Mouse (Mus musculus) testis, postnatal 10 days (tissue): ENCODE data around the gene Zc2hc1c.

Source experiments
- DNase-seq: peaks from one replicate; pipeline ENCODE4 v3.0.0; 2021; ENCODE audit warnings: low spot score

The Zc2hc1c gene

DNA sequence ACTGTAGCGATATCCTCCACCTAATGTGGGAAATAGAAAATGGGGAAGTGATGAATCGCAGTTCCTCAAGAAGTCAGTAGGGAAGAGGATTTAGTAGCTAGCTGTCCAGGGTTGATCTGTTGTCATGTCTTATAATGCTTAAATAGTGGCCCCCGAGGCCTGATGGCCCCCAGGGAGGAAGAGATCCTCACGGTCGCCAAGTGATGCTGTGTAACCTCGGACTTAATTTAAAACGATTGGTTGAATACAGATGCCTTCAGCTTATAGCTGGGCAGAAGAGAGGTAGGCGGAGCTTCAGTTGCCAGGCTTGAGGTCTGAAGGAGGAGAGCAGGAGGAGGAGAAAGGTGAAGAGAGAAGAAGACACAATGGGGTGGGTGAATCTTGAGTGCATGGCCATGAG is 4.1 kb upstream of the Zc2hc1c start:
- no peak for DNase-seq

DNA sequence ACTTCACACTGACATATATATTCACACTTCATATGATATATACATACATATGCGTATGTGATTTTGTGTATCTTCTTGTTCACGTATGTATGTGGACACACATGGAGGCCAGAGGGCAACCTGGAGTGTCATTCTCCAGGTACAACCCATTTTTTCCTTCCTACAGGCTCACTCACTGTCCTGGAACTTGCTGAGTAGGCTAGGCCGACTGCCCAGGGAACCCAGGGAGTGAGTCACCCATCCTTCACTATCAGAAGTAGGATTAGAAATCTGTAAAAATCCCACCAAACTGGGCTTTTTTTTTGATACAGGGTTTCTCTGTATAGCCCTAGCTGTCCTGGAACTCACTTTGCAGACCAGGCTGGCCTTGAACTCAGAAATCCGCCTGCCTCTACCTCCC is 3.4 kb upstream of the Zc2hc1c start:
- DNase-seq, result no peak

DNA sequence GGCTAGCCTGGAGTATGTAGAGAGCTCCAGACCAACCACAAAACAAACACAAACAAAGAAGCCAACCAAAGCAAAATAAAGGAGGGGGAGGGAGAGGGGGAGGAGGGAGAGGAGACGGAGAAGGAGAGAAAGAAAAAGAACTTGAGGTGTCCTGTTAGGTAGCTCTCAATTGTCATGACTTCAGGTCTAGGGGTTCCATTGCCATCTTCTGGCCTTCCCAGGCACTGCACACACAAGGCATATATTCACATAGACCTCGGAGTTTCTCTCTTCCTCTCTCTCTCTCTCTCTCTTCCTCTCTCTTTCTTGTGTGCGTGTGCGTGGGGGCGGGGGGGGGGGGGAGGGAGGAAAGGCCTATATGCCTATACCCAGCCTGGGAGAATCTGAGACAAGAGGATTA is 1.4 kb upstream of the Zc2hc1c start:
- no peak for DNase-seq

DNA sequence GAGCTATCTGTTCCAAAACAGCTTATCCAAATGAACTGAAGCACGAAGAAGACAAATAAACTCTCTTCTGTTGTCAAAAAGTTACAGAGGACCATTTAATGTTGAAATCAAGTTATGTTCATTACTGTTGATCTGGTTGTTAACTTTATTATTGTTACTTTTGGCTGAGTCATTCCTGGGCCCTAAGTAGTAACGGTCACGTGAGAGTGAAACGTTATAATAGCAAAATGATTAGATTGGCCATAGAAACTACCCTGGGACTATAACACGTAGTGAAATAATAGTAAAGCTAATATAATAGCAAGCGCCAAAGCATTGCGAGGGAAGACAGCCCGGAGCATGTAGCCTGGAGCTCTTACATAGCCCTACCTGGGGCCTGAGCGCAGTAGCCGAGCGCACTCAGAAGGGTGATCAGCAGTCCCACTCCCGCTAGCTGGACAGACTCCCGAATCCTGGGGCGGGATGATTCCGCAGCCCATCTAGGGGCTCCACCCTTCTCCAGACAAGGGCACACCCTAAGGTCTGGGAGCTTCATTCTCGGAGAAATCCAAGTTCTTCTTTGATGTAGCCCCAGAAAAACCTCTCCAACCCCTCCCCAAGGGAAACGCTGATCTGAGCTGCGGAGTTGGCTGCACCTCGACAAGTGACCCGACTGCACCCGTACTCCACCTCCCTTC is 444 bp upstream of the Zc2hc1c start, which contains the start of gene Acyp1:
TSS of gene Acyp1 (minus strand) at position 630 of the 677 bp plus-strand sequence.
- peak; percentile 71 for DNase-seq

DNA sequence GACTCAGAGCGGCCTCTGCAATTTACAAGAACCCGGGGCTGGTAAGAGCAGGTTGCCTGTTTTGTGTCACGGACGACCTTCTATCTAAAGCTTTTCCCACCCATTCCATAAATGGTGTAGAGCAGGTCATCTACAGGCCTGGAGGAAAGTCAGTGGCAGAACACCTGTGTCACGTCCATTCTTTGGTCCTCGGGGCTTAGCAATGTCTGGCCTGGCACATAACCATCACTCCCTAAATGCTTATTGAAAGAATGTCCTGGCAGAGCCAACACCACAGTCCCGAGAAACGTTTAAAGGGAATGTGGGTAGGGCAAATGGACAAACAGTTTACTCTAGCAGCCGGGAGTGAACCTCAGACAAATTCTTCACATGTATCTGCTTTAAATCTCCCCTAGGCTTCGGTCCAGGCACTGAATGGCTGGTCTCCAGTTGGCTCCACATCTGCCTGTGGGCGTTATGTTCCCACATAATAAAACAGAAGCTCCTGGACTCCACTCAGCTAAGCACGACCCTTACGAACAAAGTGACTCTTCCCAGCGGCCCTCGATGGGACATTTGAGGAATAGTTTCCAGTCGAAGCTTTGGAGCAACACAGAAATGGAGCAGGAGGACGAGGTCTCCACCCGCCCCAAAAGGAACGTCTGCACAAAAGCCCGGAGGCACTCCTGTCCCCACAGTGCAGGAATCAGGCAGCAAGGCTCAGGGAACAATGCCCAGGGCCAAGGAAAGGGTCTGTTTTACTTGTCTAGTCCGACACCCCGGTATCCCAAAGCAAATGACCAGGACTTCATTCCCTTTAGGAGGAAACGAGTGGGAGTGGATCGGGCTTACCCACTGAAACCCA is 988 bp downstream of the Zc2hc1c start:
- DNase-seq, result peak; percentile 69

DNA sequence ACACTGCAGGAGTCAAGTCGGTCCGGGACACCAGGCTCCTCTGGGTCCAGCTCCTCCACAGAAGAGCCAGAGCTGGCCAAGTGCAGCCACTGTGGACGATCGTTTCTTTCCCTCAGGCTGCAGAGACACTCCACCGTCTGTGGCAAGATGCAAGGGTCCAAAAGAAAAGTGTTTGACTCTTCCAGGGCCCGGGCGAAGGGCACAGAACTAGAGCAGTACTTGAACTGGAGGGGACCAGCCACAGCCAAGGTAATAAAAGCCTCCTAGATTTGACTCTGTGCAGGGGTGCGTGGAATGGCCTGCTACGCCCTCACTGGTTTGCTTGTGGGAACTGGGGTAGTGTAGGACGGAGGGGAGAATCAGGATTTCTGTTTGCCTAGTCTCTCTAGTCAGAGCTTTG is 2.2 kb downstream of the Zc2hc1c start:
- DNase-seq, result no peak

DNA sequence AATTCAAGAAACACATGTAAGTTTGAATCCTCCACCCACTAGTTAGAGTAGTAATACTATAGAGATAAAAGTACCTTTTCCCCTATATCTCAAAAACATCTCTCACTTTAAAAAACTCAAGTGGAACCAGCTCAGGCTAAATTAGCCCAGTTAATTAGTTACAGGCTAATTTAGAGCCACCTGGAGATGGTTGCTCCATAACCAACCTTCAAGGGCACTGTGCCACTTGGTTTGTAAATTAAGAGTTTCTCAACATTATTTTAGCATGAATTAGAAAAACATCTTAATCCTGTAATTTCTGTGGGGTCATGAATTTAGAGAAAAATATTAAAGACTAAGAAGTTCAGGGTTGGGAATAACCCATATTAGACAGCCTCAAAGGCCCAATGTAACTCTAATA is 3.1 kb downstream of the Zc2hc1c start:
- DNase-seq, result no peak

DNA sequence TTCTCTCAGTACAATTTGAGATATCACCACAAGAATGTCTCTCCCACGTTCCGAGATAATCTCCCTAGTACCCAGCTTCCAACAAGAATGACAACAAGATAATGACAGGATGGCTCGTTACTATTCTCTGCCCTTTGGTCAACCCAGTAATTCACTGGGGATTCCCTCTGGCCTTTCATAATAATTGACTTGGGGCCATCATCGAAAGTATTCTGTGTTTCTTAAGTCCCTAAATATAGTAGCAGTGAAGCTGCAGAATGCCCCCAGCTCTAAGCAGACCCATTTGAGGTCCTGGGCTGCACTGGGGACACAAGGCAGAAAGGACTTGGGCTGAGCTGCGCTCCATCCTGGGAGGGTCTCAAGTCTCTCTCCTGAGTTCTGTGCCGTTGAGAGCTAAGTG is 3.9 kb downstream of the Zc2hc1c start:
- no peak for DNase-seq

DNA sequence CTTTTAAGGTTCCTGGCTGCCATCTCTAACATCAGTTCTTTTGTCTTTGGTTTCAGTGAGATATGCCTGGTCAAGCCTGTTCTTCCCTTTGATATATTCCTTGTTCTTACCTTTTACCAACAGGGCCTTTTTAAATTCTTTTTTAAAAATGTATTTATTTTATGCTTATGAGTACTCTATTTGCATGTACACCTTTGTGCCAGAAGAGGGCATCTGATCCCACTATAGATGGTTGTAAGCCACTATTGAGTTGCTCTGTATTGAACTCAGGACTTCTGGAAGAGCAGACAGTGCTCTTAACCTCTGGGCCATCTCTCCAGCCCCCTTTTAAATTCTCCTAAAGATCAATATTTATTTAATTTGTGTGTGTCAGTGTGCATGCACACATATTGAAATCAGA is 4.5 kb downstream of the Zc2hc1c start:
- DNase-seq, result no peak

DNA sequence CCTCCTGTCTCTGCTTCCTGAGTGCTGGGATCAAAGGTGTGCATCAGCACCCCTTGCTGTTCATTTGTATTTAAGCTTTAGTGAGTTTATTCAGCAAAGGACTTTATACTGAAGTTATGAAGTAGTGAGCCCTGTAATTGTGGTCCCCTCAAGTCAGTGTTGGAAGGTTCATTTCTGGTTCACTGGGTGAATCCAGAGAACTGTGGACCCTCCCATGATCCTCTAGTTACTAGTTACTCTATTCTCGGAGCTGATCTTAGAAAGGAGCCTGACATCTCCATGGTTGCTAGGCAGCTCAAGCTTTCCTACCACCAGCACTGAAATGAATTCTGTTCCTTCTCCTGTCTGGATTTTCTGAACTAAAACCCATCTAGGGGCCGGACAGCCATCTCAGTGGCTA is 7.1 kb downstream of the Zc2hc1c start:
- no peak for DNase-seq

DNA sequence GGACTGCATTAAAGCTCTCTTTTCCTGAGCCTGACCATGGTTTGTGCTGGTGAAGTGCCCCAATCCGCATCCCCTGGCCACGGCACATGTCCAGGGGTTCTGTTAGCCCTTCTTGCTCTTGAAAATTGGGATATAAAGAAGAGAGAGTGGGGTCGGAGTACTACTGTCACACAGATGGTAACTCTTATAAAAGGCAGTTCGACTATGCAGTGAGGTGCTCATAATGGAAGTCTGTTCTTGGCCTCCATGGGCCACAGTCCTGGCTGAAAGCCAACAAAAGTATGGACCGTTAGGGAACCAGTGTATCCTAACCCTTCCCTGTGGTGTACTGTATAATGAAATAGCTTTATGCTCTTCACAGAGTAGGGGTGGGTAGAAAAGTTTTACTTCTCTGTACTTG is 8.5 kb downstream of the Zc2hc1c start:
- no peak for DNase-seq

DNA sequence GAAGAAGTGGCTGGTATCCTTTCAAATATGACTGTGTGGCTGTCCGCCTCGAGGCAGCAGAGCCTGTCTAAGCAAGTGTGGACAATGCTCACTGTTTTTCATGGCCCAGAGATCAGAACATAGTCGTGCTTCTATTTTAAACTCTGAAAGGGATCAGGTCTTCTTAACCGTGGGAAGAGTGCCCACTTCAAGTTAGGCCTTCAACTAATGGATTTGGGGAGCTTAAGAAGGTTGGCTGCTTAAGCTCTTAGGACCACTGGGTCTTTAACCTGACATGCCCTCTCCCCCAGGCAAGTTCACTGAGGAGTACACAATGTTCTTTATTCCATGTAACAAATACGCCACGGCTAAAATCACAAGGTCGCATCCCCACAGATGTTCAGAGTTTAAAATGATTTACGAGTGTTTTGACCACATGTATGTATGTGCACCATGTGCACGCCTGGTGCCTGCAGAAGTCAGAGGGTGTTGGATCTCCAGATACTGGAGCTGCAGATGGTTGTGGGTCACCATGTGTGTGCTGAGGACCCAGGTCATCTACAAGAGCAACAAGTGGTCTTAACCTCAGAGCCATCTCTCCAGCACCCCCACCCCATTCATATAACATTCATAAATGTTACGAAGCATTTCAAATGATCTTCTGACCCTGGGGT is 9.1 kb downstream of the Zc2hc1c start:
- no peak for DNase-seq

DNA sequence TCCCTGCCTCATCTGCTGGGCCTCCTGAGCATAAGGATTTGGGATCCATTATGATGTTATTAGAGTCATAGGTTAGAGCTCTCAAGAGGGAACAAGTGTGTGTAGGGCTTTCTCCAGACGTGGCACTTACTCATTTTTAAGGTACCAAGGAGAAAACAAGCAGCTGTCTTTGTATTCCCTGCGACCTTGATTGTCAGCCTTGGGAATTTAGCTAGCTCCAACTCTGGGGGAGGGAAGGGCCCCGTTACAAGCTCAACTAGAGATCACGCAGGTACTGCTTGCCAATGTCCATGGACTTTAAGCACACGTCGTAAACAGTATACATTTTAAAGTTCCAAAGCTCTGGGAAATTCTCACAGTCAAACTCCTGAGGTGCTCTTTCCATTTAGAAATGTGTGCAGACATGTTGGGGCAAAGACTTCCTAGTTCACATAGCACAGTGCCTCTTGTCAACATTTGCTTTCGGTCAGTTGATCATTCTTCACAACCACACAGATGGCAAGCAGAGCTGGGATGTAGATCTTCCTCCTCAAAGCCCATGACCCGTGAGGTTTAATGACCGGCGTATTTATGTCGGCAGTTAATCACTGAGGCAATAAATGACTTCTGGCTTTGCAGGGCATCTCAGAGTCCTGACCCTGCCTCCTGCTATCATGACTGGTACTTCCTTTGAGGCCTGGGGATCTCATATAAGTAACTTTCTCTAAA is 9.9 kb downstream of the Zc2hc1c start:
- DNase-seq, result no peak

DNA sequence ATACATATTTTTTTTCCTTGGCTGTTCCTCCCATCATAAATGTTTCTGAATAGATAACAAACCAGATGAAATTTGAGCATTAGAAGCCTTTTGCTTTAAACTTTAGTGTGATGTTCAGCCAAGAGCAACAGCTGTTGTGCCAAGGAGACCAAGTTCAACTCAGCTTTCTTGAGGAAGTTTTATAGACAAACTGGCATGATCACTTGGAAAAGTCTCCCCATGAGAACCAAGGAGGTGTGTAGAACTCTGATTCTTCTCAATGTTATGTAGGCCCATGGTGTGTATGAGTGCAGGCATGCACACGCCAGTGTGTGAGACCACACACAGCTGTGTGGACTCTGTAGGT is 10.4 kb downstream of the Zc2hc1c start:
- no peak for DNase-seq

DNA sequence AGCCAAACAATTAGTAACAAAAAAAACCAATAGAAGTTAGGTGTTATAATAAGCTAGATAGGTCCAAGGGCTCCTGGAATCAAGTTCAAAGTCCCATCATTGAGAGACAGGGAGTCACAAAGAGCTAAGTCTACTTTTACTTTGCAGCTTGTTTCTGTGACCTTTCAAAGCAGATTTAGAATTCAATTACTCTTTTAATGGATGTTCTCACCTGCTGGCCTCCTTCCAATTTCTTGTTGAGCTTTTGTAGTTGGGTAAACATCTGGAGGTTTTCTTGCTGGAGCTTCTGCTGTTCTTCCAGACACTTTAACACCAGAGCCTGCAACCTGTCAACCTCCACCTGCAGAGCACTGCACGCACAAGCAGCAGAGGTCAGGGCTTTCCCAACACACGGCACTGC is 14.9 kb downstream of the Zc2hc1c start:
- DNase-seq, result no peak

DNA sequence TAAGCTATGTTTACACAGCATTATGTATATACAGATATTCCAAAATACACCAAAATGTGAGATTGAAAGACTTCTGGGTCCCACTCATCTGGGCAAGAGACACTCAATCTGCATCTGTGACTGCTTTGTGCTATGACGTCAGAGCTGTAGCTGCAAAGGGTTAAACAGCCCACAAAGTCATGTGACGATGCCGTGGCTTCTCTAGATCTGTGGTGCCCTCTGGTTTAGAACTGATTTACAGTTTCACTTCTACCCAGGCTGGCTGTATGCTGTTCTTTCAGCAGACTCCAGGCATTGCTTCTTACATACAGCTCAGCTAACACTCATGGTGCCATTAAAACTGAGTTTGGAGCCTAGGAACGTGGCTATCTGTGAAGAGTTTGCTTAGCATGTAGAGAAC is 16.3 kb downstream of the Zc2hc1c start:
- no peak for DNase-seq

DNA sequence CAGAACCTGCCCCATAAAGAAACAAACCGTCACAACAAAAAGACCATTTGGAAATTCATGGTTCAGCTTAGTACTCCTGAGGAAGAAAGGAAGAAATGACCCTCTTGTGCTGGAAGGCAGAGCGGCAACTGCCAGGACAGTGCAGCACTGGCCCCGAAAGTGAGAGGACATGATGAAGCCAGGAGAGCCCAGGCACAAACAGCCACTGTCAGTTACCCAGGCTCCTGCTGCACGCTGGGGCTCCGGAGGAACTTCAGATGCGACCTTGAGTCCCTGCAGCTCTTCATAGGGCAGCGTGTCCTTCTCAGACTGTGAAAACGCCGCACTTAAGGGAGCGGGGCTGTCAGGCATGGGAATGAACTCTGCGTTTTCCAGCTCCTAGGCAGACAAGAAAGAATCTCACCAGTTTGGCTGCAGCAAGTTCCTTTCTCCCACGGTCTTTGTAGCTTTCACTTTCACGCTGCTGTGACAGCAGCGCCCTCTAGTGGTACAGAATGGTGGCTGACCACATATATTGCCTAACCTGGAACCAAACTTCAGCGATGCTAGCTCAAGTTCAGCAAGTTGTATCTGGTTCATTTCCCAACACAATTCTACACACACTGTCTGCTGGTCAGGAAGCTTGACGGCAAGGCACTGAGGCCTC is 17.0 kb downstream of the Zc2hc1c start:
- DNase-seq, result peak; percentile 89

DNA sequence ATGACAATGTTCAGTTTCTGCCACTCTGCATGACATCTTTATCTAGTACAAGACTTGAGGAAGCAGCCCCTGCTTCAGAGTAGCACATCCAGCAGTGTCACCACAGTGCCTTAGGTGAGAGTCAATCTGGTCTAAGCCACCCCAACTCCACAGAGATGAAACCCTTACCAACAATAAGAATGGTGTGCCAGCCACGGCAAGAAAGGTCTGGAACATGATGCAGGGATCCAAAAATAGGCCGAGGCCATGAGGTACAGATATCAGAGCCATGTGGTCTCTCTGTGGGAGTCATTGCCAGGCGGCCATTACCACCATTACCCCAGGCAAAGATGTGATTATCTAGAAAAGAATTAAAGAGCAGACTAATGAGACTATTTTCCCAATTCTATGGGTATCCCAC is 20.3 kb downstream of the Zc2hc1c start:
- DNase-seq, result no peak

DNA sequence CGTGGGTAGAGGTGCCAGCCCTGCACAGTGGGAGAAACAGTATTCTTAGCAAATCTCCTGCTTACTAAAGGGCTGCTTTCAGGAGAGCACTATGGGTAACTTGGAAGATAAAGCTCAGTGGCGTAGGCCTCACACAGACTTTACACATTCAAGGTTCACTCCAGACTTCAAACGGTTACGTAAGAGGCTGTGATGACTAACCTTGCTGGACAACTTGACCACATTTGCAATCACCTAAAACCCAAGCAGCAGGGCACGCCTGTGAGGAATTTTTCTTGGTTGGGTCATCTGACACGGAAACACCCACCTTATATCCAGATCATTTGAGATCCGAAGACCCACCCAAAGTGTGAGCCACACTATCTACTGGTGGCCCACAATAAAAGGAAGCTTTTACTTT is 41.8 kb downstream of the Zc2hc1c start:
- DNase-seq, result no peak

DNA sequence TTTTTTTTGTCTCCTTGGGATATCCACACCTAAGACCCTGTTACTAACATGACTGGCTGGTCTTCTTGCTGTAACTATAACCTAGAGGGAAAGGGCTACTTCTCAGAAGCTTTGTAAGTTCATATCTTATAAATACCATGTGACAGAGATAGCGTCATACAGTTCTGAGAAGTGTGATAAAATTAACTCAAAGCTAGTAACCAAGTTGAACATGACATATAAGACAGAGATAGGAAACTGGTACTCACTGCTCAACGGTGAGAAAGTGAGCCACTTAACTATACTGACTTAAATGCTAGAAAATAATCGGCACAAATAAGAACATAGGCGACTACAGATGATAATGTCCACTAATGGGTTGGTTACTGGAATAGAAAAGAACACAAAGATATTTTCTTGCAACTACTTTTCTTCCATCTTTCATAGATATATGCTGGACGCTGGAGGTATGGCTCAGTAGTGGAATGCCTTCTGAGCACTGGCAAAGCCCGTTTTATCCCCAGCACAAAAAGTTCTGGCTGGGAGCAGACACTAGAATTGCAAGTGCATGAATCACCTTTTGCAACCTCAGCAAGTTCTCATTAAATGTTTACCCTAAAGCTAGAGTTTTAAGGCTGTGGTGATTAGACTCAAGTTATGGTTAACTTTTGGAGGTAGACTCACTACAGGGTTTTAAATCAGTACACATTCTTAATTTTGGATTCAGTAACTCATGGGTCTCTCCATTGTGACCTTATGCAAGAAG is 49.3 kb downstream of the Zc2hc1c start:
- DNase-seq, result no peak

DNA sequence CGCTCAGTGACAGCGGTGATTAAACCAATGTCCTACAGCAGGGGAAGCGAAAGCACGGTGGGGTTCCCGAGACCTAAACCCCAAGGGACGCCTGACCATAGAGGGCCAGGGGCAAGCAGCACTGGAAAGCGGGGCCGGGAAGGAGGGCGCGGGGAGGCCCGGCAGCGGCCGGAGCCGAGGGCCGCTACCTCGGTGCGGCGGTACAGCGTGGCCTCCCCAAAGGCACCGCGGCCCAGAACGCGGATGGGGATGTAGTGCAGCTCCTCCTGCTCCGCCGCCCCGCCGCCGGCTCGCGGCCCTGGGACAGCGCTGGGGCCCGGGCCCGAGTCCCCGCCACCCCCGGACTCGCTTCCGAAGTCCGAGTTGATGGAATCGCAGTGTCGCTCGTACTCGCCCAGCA is 50.4 kb downstream of the Zc2hc1c start:
- DNase-seq, result no peak
